Comparison of ENCODE assay signal across 26 mouse cellular contexts in the genomic region with DNA sequence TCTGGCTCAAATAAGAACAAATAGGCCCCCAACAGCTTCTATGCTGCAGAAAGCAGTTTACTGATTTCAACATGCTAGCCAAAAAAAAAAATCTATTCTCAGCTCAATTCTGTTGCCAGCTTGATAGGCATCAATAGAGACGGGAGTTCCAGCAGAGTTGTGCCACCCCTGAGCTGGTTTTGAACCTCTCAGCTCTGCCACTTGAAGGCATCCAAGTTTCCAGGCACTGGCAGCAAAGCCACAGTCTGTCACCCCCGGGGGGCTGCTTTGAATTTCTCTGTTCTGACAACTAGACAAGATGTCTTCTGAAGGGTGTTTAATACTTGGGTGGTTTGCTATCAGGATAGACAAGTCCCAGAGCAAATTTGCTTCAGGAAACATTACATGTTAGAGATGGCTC.
DNase-seq lines count a peak whose midpoint lies in the region; ATAC-seq and TF ChIP-seq lines count a peak whose summit lies in the region.
"Had no signal": no experiment of that assay in that cellular context is flagged by ENCODE, and none has a peak within 500 bp of the region (broad histone marks: within the 10 kb centered on the region; RNA-seq: fewer than 3 reads in every experiment).

No protein-coding gene starts in this region.

- no peak overlapping the region for H3K4me3 ChIP-seq in forebrain, embryonic 15.5 days
- H3K4me3 ChIP-seq in forebrain, embryonic 12.5 days (replicated peaks), result no peak overlapping the region
- H3K4me3 ChIP-seq in layer of hippocampus, adult 2 months, result no peak overlapping the region
- H3K4me3 ChIP-seq: embryonic facial prominence, embryonic 12.5 days; heart, adult 2 months; heart, embryonic 12.5 days; hindbrain, embryonic 15.5 days; intestine, embryonic 15.5 days; liver, embryonic 12.5 days; neural tube, embryonic 13.5 days had no signal

- H3K9ac ChIP-seq in forebrain, embryonic 15.5 days (replicated peaks), result no peak overlapping the region
- H3K9ac ChIP-seq in forebrain, embryonic 12.5 days, result no peak overlapping the region
- H3K9ac ChIP-seq: embryonic facial prominence, embryonic 12.5 days; heart, embryonic 12.5 days; hindbrain, embryonic 15.5 days; intestine, embryonic 15.5 days; liver, embryonic 12.5 days; liver, postnatal 0 days; neural tube, embryonic 13.5 days had no signal

- H3K9me3 ChIP-seq in forebrain, embryonic 15.5 days, result no peaks in the 10 kb centered on the region
- no peaks in the 10 kb centered on the region for H3K9me3 ChIP-seq in forebrain, embryonic 12.5 days
- H3K9me3 ChIP-seq: embryonic facial prominence, embryonic 12.5 days; hindbrain, embryonic 15.5 days; intestine, embryonic 15.5 days; liver, embryonic 12.5 days; neural tube, embryonic 13.5 days had no signal

- TF ChIP-seq POLR2A in brain, embryonic 14.5 days (IDR thresholded peaks at IDR 0.05; ENCODE audit: borderline replicate concordance, extremely low read depth, insufficient read depth, insufficient read length, poor library complexity, severe bottlenecking), result no peak

- H3K27me3 ChIP-seq in forebrain, embryonic 15.5 days, result no peaks in the 10 kb centered on the region
- H3K27me3 ChIP-seq in forebrain, embryonic 12.5 days, result no peaks in the 10 kb centered on the region
- H3K27me3 ChIP-seq: embryonic facial prominence, embryonic 12.5 days; heart, embryonic 12.5 days; hindbrain, embryonic 15.5 days; intestine, embryonic 15.5 days; liver, embryonic 12.5 days; neural tube, embryonic 13.5 days had no signal

- no peak overlapping the region for H3K4me2 ChIP-seq in forebrain, embryonic 15.5 days (replicated peaks)
- H3K4me2 ChIP-seq in forebrain, embryonic 12.5 days, result no peak overlapping the region
- H3K4me2 ChIP-seq: embryonic facial prominence, embryonic 12.5 days; heart, embryonic 12.5 days; hindbrain, embryonic 15.5 days; intestine, embryonic 15.5 days; liver, embryonic 12.5 days; midbrain, embryonic 11.5 days; neural tube, embryonic 13.5 days had no signal

- H3K4me1 ChIP-seq in forebrain, embryonic 15.5 days, result peaks cover 16% of the 10 kb centered on the region
- no peaks in the 10 kb centered on the region for H3K4me1 ChIP-seq in forebrain, embryonic 12.5 days
- H3K4me1 ChIP-seq: embryonic facial prominence, embryonic 12.5 days; hindbrain, embryonic 15.5 days; intestine, embryonic 15.5 days; liver, embryonic 12.5 days; neural tube, embryonic 13.5 days had no signal

- no peaks in the 10 kb centered on the region for H3K36me3 ChIP-seq in forebrain, embryonic 15.5 days
- H3K36me3 ChIP-seq in forebrain, embryonic 12.5 days (replicated peaks), result no peaks in the 10 kb centered on the region
- H3K36me3 ChIP-seq: embryonic facial prominence, embryonic 12.5 days; heart, embryonic 12.5 days; hindbrain, embryonic 15.5 days; intestine, embryonic 15.5 days; liver, embryonic 12.5 days; neural tube, embryonic 13.5 days had no signal

- TF ChIP-seq CTCF in layer of hippocampus, adult 2 months (conservative IDR thresholded peaks at IDR 0.05), result no peak
- no peak for TF ChIP-seq CTCF in brain, embryonic 14.5 days (IDR thresholded peaks at IDR 0.05; ENCODE audit: borderline replicate concordance, extremely low read depth, insufficient read depth, insufficient read length)

- peak; percentile 68 for ATAC-seq in forebrain, embryonic 15.5 days (replicated peaks)
- no peak for ATAC-seq in forebrain, embryonic 12.5 days (ENCODE audit: low FRiP score)
- ATAC-seq: intestine, embryonic 15.5 days; liver, embryonic 12.5 days; liver, postnatal 0 days had no signal

- DNase-seq in layer of hippocampus, adult 2 months (ENCODE audit: low spot score in 2 of 2), result no peak
- no peak for DNase-seq in layer of hippocampus, adult 9-11 months
- peak; percentile 39 for DNase-seq in brain, adult 2 months (ENCODE audit: low read depth, low spot score)
- DNase-seq in brain, embryonic 14.5 days (ENCODE audit: low read depth), result peak; percentile 65
- DNase-seq: adrenal gland, postnatal 25 days; B cell, adult 2 months; cerebellum, adult 11 months; embryo, embryonic 11 days; heart, adult 2 months; heart, postnatal 4 days; kidney, adult 8-10 months; kidney, postnatal 4 days; liver, postnatal 0 days; lung, postnatal 36 days; right cerebral cortex, postnatal 14 days; thymus, postnatal 4 days had no signal

- 60% methylated on average over 2 of the region's 2 CpGs for WGBS in forebrain, embryonic 15.5 days
- WGBS in forebrain, embryonic 12.5 days, result 62% methylated on average over 2 of the region's 2 CpGs

- no peak overlapping the region for H3K27ac ChIP-seq in forebrain, embryonic 15.5 days (replicated peaks)
- no peak overlapping the region for H3K27ac ChIP-seq in forebrain, embryonic 12.5 days
- H3K27ac ChIP-seq in layer of hippocampus, adult 2 months, result peak overlapping the region; percentile 37
- H3K27ac ChIP-seq: embryonic facial prominence, embryonic 12.5 days; heart, adult 2 months; hindbrain, embryonic 15.5 days; intestine, embryonic 15.5 days; kidney, postnatal 0 days; liver, embryonic 12.5 days; neural tube, embryonic 13.5 days had no signal

Comparison
In these comparisons a context has a peak if more than half of its experiments do, and no peak if none do; other contexts are left out.
1. DNase-seq: peak in brain, adult 2 months (single experiment) and brain, embryonic 14.5 days (single experiment); none in layer of hippocampus, adult 2 months (0 of 2) and layer of hippocampus, adult 9-11 months (single experiment).